Mouse (Mus musculus) brain, embryonic 14.5 days (tissue): ENCODE measurements at regions not wholly inside any gene's neighbourhood (a gene's known extent, or its start where the extent isn't known, plus 50 kb on each side); places are given as distances from the start of the nearest gene placed in this dataset.
A peak's percentile ranks its signal among the peaks of the same experiment; 100 is the strongest.

ENCODE experiments used
- DNase-seq: peaks from one replicate; pipeline ENCODE4 v3.0.0-alpha.2; 2011; ENCODE audit warnings: low read depth
- CTCF ChIP-seq: fragments of 200-500 bp; IDR thresholded peaks from 2 replicates; pipeline ENCODE4 v1.5.1; 2012; ENCODE audit warnings: inconsistent platforms, mild to moderate bottlenecking, moderate library complexity, borderline replicate concordance; ENCODE audit not compliant: insufficient read depth, insufficient read length; ENCODE audit errors: extremely low read depth
- POLR2A ChIP-seq: fragments of 200-500 bp; IDR thresholded peaks from 2 replicates; pipeline ENCODE4 v1.6.1; 2012; ENCODE audit warnings: mild to moderate bottlenecking, inconsistent platforms, borderline replicate concordance; ENCODE audit not compliant: poor library complexity, insufficient read depth, insufficient read length, severe bottlenecking; ENCODE audit errors: extremely low read depth

- TF ChIP-seq CTCF, result no peak
- DNase-seq, result no peak
These were observed 80.8 kb upstream of the Irs2 start for GRCm38 (mm10) chr8:11088946-11089665.

GRCm38 (mm10) chr8:11085244-11085643 is 77.0 kb upstream of the Irs2 start:
- TF ChIP-seq CTCF (no peak), POLR2A (no peak)
- DNase-seq, result peak; percentile 17

DNA sequence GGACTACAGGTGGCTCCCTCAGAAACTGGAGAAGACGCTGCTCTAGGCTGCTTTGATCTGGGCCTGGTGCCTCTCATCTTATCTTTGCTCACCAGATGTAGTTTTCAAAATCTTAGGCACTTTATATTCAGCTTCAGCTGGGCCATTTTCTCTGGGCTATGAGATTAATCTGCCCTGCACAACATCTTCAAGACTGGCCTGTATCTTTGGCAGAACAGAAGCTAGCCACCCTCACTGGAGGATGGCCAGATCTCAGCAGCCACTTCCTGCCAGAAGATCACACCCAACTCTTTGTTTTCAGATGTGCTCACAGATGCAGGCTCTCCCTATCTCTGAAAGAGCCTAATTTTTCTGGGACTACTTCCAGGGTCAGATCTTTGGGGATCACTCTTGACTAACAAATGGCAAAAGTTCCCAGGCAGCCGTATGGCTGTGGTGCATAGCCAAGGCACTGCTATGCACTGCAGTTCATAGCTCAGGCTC is 75.8 kb upstream of the Irs2 start:
- DNase-seq, result peak; percentile 26
- no peak for TF ChIP-seq CTCF
- TF ChIP-seq POLR2A, result no peak

DNA sequence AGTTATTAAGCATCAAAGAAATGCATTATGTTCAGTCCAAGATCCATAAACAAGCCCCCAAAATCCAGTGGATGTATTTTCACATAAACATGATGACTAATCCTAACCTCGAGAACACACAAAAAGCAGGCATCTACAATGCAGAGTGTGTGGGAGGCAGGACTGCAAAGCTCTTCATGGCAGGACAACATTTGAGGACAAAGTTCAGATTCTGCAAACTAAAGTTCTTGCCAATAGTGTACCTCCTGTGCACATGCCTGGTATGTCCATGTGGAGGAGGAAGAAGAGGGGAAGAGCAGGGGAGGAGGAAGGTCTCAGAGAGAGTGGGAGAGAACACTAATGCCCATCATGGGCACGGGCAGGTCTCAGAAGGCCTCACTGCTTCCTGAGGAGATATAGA is 72.6 kb upstream of the Irs2 start:
- TF ChIP-seq CTCF (no peak), POLR2A (no peak)

DNA sequence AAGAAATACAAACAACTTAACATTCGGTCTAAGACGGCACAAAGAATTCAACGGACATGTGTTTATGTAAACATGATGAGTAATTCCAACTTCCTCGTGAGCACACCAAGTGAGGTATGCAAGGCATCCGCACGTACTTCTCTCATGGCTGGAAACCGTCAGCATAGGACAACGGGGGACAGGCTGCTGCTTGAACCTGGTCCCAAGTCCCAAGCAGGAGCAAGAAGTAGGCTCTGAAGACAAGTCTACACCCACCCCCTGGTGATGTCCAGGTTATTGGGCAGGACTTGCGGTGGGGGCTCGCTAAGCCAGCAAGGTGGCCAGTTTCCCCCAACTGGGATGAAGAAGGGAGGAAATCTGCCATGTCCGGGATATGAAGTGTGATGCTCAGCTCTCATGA is 71.5 kb upstream of the Irs2 start:
- TF ChIP-seq POLR2A, result no peak
- DNase-seq, result no peak

More for the DNA sequence above, 72.6 kb upstream of the Irs2 start:
- DNase-seq, result no peak

- peak; percentile 37 for DNase-seq
- TF ChIP-seq CTCF (no peak), POLR2A (no peak)
These were observed 68.9 kb upstream of the Irs2 start for GRCm38 (mm10) chr8:11077138-11077537.

DNA sequence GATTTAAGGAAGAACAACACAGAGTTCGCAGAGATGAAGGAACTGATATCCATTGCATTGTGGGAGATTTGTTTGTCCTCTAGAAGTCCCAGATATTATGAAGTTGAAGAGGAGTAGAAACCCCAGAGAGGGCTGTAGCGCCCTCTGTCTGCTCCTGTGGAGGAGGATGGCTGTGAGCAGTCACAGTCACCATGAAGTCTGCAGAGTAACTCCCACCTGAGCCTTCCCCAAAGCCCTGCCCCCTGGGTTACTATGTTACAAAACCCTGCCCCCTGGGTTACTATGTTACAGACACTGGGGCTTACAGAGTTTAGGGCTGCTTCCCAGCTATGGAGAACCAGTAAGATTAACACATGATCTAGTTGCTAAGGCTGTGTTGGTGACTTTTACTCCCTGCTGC is 62.9 kb upstream of the Irs2 start:
- TF ChIP-seq CTCF (peak; percentile 6; the same call in 1 of the 2 replicates), POLR2A (no peak)

GRCm38 (mm10) chr8:11067450-11067849 is 59.2 kb upstream of the Irs2 start:
- TF ChIP-seq CTCF (no peak), POLR2A (no peak)
- DNase-seq, result no peak

More for the DNA sequence above, 62.9 kb upstream of the Irs2 start:
- no peak for DNase-seq

DNA sequence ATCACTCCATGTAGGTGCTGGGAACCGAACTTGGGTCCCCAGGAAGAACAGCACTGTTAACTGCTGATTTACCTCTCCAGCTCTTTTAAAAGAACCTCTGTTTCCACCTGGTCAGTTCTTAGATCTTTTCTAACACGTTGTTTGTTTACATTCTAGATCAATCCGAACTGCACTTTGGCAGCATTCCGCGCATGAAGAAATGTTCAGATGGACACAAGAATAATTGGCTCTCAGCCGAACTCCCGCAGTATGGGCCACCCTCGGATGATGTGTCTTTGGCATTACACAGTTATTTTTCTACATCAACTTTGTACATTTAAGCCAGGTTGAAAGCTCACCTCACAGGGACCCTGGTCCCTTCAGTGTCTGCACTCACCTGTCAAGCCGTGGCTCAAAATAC is 57.7 kb upstream of the Irs2 start:
- DNase-seq, result no peak
- TF ChIP-seq POLR2A, result no peak
- no peak for TF ChIP-seq CTCF

DNA sequence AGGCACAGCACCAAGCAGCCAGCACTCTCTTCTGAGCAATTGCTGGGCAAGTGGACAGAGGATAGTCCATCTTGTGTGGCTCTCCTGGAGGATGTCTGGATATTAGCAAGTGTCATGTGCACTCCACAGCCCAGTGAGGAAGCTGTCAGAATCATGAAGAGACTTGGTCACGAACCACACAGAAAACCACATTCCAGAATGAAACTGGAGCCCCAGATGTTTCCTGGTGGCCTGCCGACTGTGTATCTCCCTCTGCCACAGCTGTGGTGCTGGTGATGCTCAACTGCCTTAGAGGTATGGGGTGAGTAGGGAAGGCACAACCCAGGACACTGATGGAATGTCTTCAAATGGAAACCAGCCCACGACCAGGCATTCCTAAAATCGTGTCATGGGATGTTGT is 57.0 kb upstream of the Irs2 start:
- TF ChIP-seq POLR2A (no peak), CTCF (no peak)
- DNase-seq, result no peak

DNA sequence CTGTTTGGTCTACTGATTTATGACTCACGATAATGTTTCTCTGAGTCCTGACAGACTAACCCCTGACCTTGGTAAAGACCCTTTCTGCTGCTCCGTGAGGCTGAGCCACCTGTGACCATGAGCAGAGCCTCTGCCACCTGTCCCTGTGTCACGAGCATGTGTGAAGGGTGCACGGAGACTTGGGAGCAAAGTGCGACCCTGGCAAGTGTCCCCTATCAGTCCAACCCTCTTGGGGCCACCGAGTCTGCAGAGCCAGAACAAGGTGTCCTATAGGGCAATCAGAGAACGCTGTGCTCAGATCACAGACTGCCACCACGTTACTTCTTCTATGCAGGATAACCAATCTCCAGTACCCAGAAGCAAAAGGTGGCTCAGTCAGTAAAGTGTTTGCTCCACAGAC is 54.8 kb upstream of the Irs2 start:
- TF ChIP-seq CTCF (no peak), POLR2A (no peak)
- no peak for DNase-seq

GRCm38 (mm10) chr8:11062348-11062946 is 54.2 kb upstream of the Irs2 start:
- DNase-seq, result no peak
- TF ChIP-seq CTCF (no peak), POLR2A (no peak)
